Mouse (Mus musculus): ENCODE data around the gene Gm13693. TPM values are rescaled to one million over a fixed set of nuclear protein-coding genes. Genes with fewer than 3 reads are reported as not detected.
A peak's percentile ranks its signal among the peaks of the same experiment; 100 is the strongest.
"Not testable (repeated sequence)": the region's sequence is repeated elsewhere in the genome, so short reads cannot be mapped to it uniquely, and the experiment has no call there.

The Gm13693 gene
- total RNA-seq (2014; fragmentation: Nextera tagmentation) (not detected in 2 replicates), total RNA-seq (2017) (0.17 and 0.27 TPM in 2 replicates), polyA plus RNA-seq (2012) (not detected in 2 replicates)

- not testable (repeated sequence) for ATAC-seq (ENCODE audit: extremely low read depth, insufficient number of reproducible peaks, low FRiP score, poor library complexity, severe bottlenecking); H3K4me1 ChIP-seq (ENCODE audit: insufficient read depth, low read depth, low read length)
Observed at GRCm38 (mm10) chr2:83961203-83961602, at the start of gene Gm13693. Gene Gm13693, plus strand, starts transcription at chr2:83961503.

GRCm38 (mm10) chr2:83929478-83930088 is 31.7 kb upstream of the Gm13693 start:
- no peak for TF ChIP-seq GATA1 (IDR thresholded peaks at IDR 0.05; ENCODE audit: borderline replicate concordance, low read length)
- Histone ChIP-seq H3K4me1 (ENCODE audit: insufficient read depth, low read depth, low read length) (no peaks in the 10 kb centered on the region), H3K27me3 (ENCODE audit: insufficient read depth, low read length) (no peaks in the 10 kb centered on the region), H3K36me3 (replicated peaks) (no peaks in the 10 kb centered on the region), H3K9me3 (replicated peaks) (no peaks in the 10 kb centered on the region), H3K4me3 (ENCODE audit: low read depth, low read length) (no peak overlapping the region)
- DNase-seq (ENCODE audit: low spot score) (no peak), ATAC-seq (ENCODE audit: extremely low read depth, insufficient number of reproducible peaks, low FRiP score, poor library complexity, severe bottlenecking) (peak; percentile 28; the same call in 1 of the 2 replicates)

More at GRCm38 (mm10) chr2:83961203-83961602, at the start of gene Gm13693:
- H3K27me3 ChIP-seq (ENCODE audit: insufficient read depth, low read length); H3K9me3 ChIP-seq (replicated peaks); H3K4me3 ChIP-seq (ENCODE audit: low read depth, low read length); DNase-seq (ENCODE audit: low spot score); H3K36me3 ChIP-seq (replicated peaks): not testable (repeated sequence)

- Histone ChIP-seq H3K9me3 (replicated peaks) (no peaks in the 10 kb centered on the region), H3K4me1 (ENCODE audit: insufficient read depth, low read depth, low read length) (no peaks in the 10 kb centered on the region), H3K27me3 (ENCODE audit: insufficient read depth, low read length) (no peaks in the 10 kb centered on the region), H3K4me3 (ENCODE audit: low read depth, low read length) (no peak within 1 kb of the TSS), H3K36me3 (replicated peaks) (no peaks in the 10 kb centered on the region)
- TF ChIP-seq CTCF (IDR thresholded peaks at IDR 0.05; ENCODE audit: low read depth, low read length): no peak
- no peak for TF ChIP-seq GATA2 (IDR thresholded peaks at IDR 0.05; ENCODE audit: borderline replicate concordance, low read depth, low read length)
- no peak for TF ChIP-seq POLR2AphosphoS5 (IDR thresholded peaks at IDR 0.05; ENCODE audit: insufficient replicate concordance, low read depth, low read length)
- TF ChIP-seq TAL1 (conservative IDR thresholded peaks at IDR 0.05; ENCODE audit: low read depth, low read length): no peak
- no peak for TF ChIP-seq GATA1 (IDR thresholded peaks at IDR 0.05; ENCODE audit: borderline replicate concordance, low read length)
- ATAC-seq (ENCODE audit: extremely low read depth, insufficient number of reproducible peaks, low FRiP score, poor library complexity, severe bottlenecking) (no peak), DNase-seq (ENCODE audit: low spot score) (no peak)
Observed at GRCm38 (mm10) chr2:83940931-83941361, 20.4 kb upstream of the Gm13693 start, which contains the start of gene Zswim2. Gene Zswim2, minus strand, starts transcription at chr2:83941228.

- TF ChIP-seq GATA2 (IDR thresholded peaks at IDR 0.05; ENCODE audit: borderline replicate concordance, low read depth, low read length) (no peak), TAL1 (conservative IDR thresholded peaks at IDR 0.05; ENCODE audit: low read depth, low read length) (no peak), CTCF (IDR thresholded peaks at IDR 0.05; ENCODE audit: low read depth, low read length) (no peak), GATA1 (IDR thresholded peaks at IDR 0.05; ENCODE audit: borderline replicate concordance, low read length) (no peak), POLR2AphosphoS5 (IDR thresholded peaks at IDR 0.05; ENCODE audit: insufficient replicate concordance, low read depth, low read length) (no peak)
- ATAC-seq (ENCODE audit: extremely low read depth, insufficient number of reproducible peaks, low FRiP score, poor library complexity, severe bottlenecking): no peak
- Histone ChIP-seq H3K27me3 (ENCODE audit: insufficient read depth, low read length) (no peaks in the 10 kb centered on the region), H3K4me1 (ENCODE audit: insufficient read depth, low read depth, low read length) (no peaks in the 10 kb centered on the region), H3K36me3 (replicated peaks) (no peaks in the 10 kb centered on the region), H3K4me3 (ENCODE audit: low read depth, low read length) (no peak overlapping the region), H3K9me3 (replicated peaks) (no peaks in the 10 kb centered on the region)
- no peak for DNase-seq (ENCODE audit: low spot score)
Observed at GRCm38 (mm10) chr2:83941378-83941777, 19.9 kb upstream of the Gm13693 start.

GRCm38 (mm10) chr2:83941792-83942191 is 19.5 kb upstream of the Gm13693 start:
- Histone ChIP-seq H3K4me3 (ENCODE audit: low read depth, low read length) (no peak overlapping the region), H3K36me3 (replicated peaks) (no peaks in the 10 kb centered on the region), H3K27me3 (ENCODE audit: insufficient read depth, low read length) (no peaks in the 10 kb centered on the region), H3K9me3 (replicated peaks) (no peaks in the 10 kb centered on the region), H3K4me1 (ENCODE audit: insufficient read depth, low read depth, low read length) (no peaks in the 10 kb centered on the region)
- DNase-seq (ENCODE audit: low spot score) (no peak), ATAC-seq (ENCODE audit: extremely low read depth, insufficient number of reproducible peaks, low FRiP score, poor library complexity, severe bottlenecking) (no peak)
- TF ChIP-seq TAL1 (conservative IDR thresholded peaks at IDR 0.05; ENCODE audit: low read depth, low read length) (no peak), GATA1 (IDR thresholded peaks at IDR 0.05; ENCODE audit: borderline replicate concordance, low read length) (no peak), GATA2 (IDR thresholded peaks at IDR 0.05; ENCODE audit: borderline replicate concordance, low read depth, low read length) (no peak), POLR2AphosphoS5 (IDR thresholded peaks at IDR 0.05; ENCODE audit: insufficient replicate concordance, low read depth, low read length) (no peak), CTCF (IDR thresholded peaks at IDR 0.05; ENCODE audit: low read depth, low read length) (no peak)

- H3K9me3 ChIP-seq (replicated peaks); ATAC-seq (ENCODE audit: extremely low read depth, insufficient number of reproducible peaks, low FRiP score, poor library complexity, severe bottlenecking); H3K27me3 ChIP-seq (ENCODE audit: insufficient read depth, low read length); H3K4me1 ChIP-seq (ENCODE audit: insufficient read depth, low read depth, low read length); DNase-seq (ENCODE audit: low spot score); H3K4me3 ChIP-seq (ENCODE audit: low read depth, low read length); H3K36me3 ChIP-seq (replicated peaks): not testable (repeated sequence)
Observed at GRCm38 (mm10) chr2:83955393-83955792, 5.9 kb upstream of the Gm13693 start, which contains the start of gene Gm13698. Gene Gm13698, plus strand, starts transcription at chr2:83955693.

- not testable (repeated sequence) for ATAC-seq (ENCODE audit: extremely low read depth, insufficient number of reproducible peaks, low FRiP score, poor library complexity, severe bottlenecking); H3K27me3 ChIP-seq (ENCODE audit: insufficient read depth, low read length); DNase-seq (ENCODE audit: low spot score); H3K36me3 ChIP-seq (replicated peaks); H3K9me3 ChIP-seq (replicated peaks); H3K4me1 ChIP-seq (ENCODE audit: insufficient read depth, low read depth, low read length); H3K4me3 ChIP-seq (ENCODE audit: low read depth, low read length)
Observed at GRCm38 (mm10) chr2:83967013-83967412, 5.7 kb downstream of the Gm13693 start, which contains the start of gene Gm13695. Gene Gm13695, plus strand, starts transcription at chr2:83967313.

GRCm38 (mm10) chr2:83972823-83973222 is 11.5 kb downstream of the Gm13693 start, which contains the start of gene Gm13696:
Gene Gm13696, plus strand, starts transcription at chr2:83973123.
- H3K36me3 ChIP-seq (replicated peaks); H3K4me1 ChIP-seq (ENCODE audit: insufficient read depth, low read depth, low read length); H3K27me3 ChIP-seq (ENCODE audit: insufficient read depth, low read length); DNase-seq (ENCODE audit: low spot score); H3K4me3 ChIP-seq (ENCODE audit: low read depth, low read length); ATAC-seq (ENCODE audit: extremely low read depth, insufficient number of reproducible peaks, low FRiP score, poor library complexity, severe bottlenecking); H3K9me3 ChIP-seq (replicated peaks): not testable (repeated sequence)

GRCm38 (mm10) chr2:83978633-83979032 is 17.3 kb downstream of the Gm13693 start, which contains the start of gene Gm13694:
Gene Gm13694, plus strand, starts transcription at chr2:83978933.
- H3K36me3 ChIP-seq (replicated peaks); ATAC-seq (ENCODE audit: extremely low read depth, insufficient number of reproducible peaks, low FRiP score, poor library complexity, severe bottlenecking); H3K9me3 ChIP-seq (replicated peaks); H3K27me3 ChIP-seq (ENCODE audit: insufficient read depth, low read length); DNase-seq (ENCODE audit: low spot score); H3K4me3 ChIP-seq (ENCODE audit: low read depth, low read length); H3K4me1 ChIP-seq (ENCODE audit: insufficient read depth, low read depth, low read length): not testable (repeated sequence)

- not testable (repeated sequence) for H3K9me3 ChIP-seq (replicated peaks); H3K27me3 ChIP-seq (ENCODE audit: insufficient read depth, low read length); H3K4me3 ChIP-seq (ENCODE audit: low read depth, low read length); H3K36me3 ChIP-seq (replicated peaks); H3K4me1 ChIP-seq (ENCODE audit: insufficient read depth, low read depth, low read length); DNase-seq (ENCODE audit: low spot score); ATAC-seq (ENCODE audit: extremely low read depth, insufficient number of reproducible peaks, low FRiP score, poor library complexity, severe bottlenecking)
Observed at GRCm38 (mm10) chr2:83984443-83984842, 23.1 kb downstream of the Gm13693 start, which contains the start of gene Gm13697. Gene Gm13697, plus strand, starts transcription at chr2:83984743.

Data from G1E (cell line).